ENCODE assay signal across 8 mouse cellular contexts in genomic region chr1:153750054-153750453, GRCm38 (mm10). TPM values are rescaled to one million over a fixed set of nuclear protein-coding genes. Genes with fewer than 3 reads are reported as not detected.
DNase-seq lines count a peak whose midpoint lies in the region; ATAC-seq and TF ChIP-seq lines count a peak whose summit lies in the region.
"Had no signal": no experiment of that assay in that cellular context is flagged by ENCODE, and none has a peak within 500 bp of the region (broad histone marks: within the 10 kb centered on the region; RNA-seq: fewer than 3 reads in every experiment).

No protein-coding gene starts in this region.

- TF ChIP-seq CTCF in bone marrow, adult 2 months (IDR thresholded peaks at IDR 0.05; ENCODE audit: control insufficient read depth, insufficient read depth, low read length) = no peak

- H3K4me3 ChIP-seq in bone marrow, adult 2 months (replicated peaks; ENCODE audit: control insufficient read depth, low read depth, low read length) = no peak overlapping the region
- peak overlapping the region; percentile 46 for H3K4me3 ChIP-seq in hindbrain, embryonic 15.5 days
- H3K4me3 ChIP-seq in midbrain, embryonic 12.5 days = peak overlapping the region; percentile 45

- peak; percentile 78 for DNase-seq in c-Kit-positive CD71-positive TER-119-negative erythroid progenitor cells, embryonic 14.5 days (ENCODE audit: low read depth)
- DNase-seq in cerebellum, adult 11-12 months = no peak
- no peak for DNase-seq in cerebellum, adult 9-11 months
- no peak for DNase-seq in adrenal gland, postnatal 4 days (ENCODE audit: low spot score in 2 of 2)
- DNase-seq: adrenal gland, postnatal 14 days had no signal

- no peaks in the 10 kb centered on the region for H3K36me3 ChIP-seq in hindbrain, embryonic 15.5 days
- H3K36me3 ChIP-seq in midbrain, embryonic 12.5 days = peaks cover 17% of the 10 kb centered on the region

- peak; percentile 12; the same call in 1 of the 2 replicates for ATAC-seq in hindbrain, embryonic 15.5 days (ENCODE audit: low FRiP score, low read depth)
- ATAC-seq in midbrain, embryonic 12.5 days (ENCODE audit: low FRiP score, low read depth) = no peak

- no peak for TF ChIP-seq POLR2A in bone marrow, adult 2 months (IDR thresholded peaks at IDR 0.05; ENCODE audit: borderline replicate concordance, control insufficient read depth, low read depth, low read length)

- peak overlapping the region; percentile 61; the same call in 1 of the 2 replicates for H3K27ac ChIP-seq in bone marrow, adult 2 months (ENCODE audit: control insufficient read depth, insufficient read depth, low read depth, low read length, poor library complexity)
- peak overlapping the region; percentile 89 for H3K27ac ChIP-seq in hindbrain, embryonic 15.5 days (replicated peaks)
- peak overlapping the region; percentile 73 for H3K27ac ChIP-seq in midbrain, embryonic 12.5 days (replicated peaks)

- no peaks in the 10 kb centered on the region for H3K27me3 ChIP-seq in hindbrain, embryonic 15.5 days
- no peaks in the 10 kb centered on the region for H3K27me3 ChIP-seq in midbrain, embryonic 12.5 days

- H3K4me2 ChIP-seq in hindbrain, embryonic 15.5 days = peak overlapping the region; percentile 66
- H3K4me2 ChIP-seq in midbrain, embryonic 12.5 days (replicated peaks) = peak overlapping the region; percentile 59

- WGBS in bone marrow, adult 2 months = 27% methylated on average over 6 of the region's 6 CpGs
- 27% methylated on average over 6 of the region's 6 CpGs for WGBS in hindbrain, embryonic 15.5 days
- WGBS in midbrain, embryonic 12.5 days = 55% methylated on average over 6 of the region's 6 CpGs

- peaks cover 3% of the 10 kb centered on the region; the same call in 1 of the 2 replicates for H3K4me1 ChIP-seq in bone marrow, adult 2 months (ENCODE audit: control insufficient read depth, insufficient read depth, low read length)
- peaks cover 44% of the 10 kb centered on the region for H3K4me1 ChIP-seq in hindbrain, embryonic 15.5 days (replicated peaks)
- peaks cover 38% of the 10 kb centered on the region for H3K4me1 ChIP-seq in midbrain, embryonic 12.5 days

- H3K9ac ChIP-seq in hindbrain, embryonic 15.5 days = peak overlapping the region; percentile 62
- peak overlapping the region; percentile 64 for H3K9ac ChIP-seq in midbrain, embryonic 12.5 days (replicated peaks)

- no peaks in the 10 kb centered on the region for H3K9me3 ChIP-seq in hindbrain, embryonic 15.5 days
- no peaks in the 10 kb centered on the region for H3K9me3 ChIP-seq in midbrain, embryonic 12.5 days

RNA-seq across cellular contexts. Expression of gene Rnasel, which starts 0.8 kb away (rescaled TPM):
- polyA plus RNA-seq in bone marrow, adult 2 months (2011; ENCODE audit: insufficient read depth, insufficient read length, low replicate concordance, missing spikeins) = 27.9 and 31.9 TPM in 2 replicates
- polyA plus RNA-seq in hindbrain, embryonic 15.5 days (2015; fragmentation: Nextera tagmentation; extraction: Ambion mirVana) = 39.5 and 40.1 TPM in 2 replicates
- polyA plus RNA-seq in midbrain, embryonic 12.5 days (2016; fragmentation: Nextera tagmentation; extraction: Ambion mirVana) = 42.1 and 42.9 TPM in 2 replicates
- total RNA-seq in adrenal gland, postnatal 4 days (2021) = 10 to 100 TPM; 30.0 to 32.7 TPM

RNA-seq across cellular contexts. Expression of gene Rgs16, which starts 9.9 kb away (rescaled TPM):
- polyA plus RNA-seq in bone marrow, adult 2 months (2011; ENCODE audit: insufficient read depth, insufficient read length, low replicate concordance, missing spikeins) = 0.41 and 2.6 TPM in 2 replicates
- polyA plus RNA-seq in hindbrain, embryonic 15.5 days (2015; fragmentation: Nextera tagmentation; extraction: Ambion mirVana) = 12.4 and 17.1 TPM in 2 replicates
- polyA plus RNA-seq in midbrain, embryonic 12.5 days (2016; fragmentation: Nextera tagmentation; extraction: Ambion mirVana) = 46.3 and 53.3 TPM in 2 replicates
- total RNA-seq in adrenal gland, postnatal 4 days (2021) = 10 to 100 TPM in 1 of 2 experiments, 1 to 10 TPM in 1; 8.6 to 11.6 TPM
